Mouse (Mus musculus): ENCODE measurements around the gene Cyp24a1.

Gene Cyp24a1

DNA sequence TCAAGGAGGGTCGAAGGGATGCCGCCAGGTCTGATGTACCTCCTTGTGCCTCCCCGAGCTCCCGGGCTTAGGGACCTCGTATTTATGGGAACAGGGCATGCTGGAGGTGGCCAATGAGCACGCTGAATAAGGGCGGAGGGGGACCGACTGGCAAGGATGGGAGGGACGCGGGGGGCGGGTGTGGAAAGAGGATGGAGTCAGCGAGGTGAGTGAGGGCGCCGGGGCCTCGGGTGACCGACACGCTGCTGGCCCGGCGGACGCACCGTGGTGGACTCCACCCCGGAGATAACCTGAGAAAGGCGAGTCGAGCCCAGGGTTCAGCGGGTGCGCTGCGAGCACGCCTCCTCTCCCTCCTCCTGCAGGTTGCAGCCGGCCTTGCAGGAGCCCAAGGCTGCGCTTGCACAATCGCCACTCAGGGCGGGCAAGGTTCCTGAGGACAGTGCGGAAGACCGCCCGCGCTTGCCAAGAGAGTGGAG lies at the start of gene Cyp24a1:
Cyp24a1 (minus strand) TSS at position 55 of the 476 bp plus-strand sequence.
- DNase-seq: peak; percentile 87

DNA sequence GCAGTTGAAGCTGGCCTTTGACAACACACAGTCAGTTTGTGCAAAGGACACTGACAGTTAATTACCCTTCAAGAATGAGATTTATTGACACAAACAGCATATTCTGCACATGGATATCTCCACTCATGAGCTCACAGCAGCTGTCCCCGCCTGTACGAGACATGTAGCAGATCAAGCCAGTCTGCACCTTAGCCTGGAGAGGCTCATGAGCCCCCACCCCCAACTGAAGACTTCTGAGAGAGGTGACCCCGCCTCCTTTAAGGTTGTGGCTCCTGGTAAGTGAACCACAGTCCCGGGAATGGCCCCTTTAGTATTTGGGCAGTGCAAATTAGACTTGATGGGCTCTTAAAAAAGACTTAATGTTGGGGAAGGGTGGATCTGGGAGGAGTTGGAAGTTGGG lies 48.8 kb upstream of the Cyp24a1 start:
- DNase-seq: no peak

- DNase-seq: peak; percentile 74
These were observed 48.0 kb upstream of the Cyp24a1 start for GRCm38 (mm10) chr2:170544950-170545349.

GRCm38 (mm10) chr2:170544159-170544558 lies 47.2 kb upstream of the Cyp24a1 start:
- DNase-seq: peak; percentile 75

GRCm38 (mm10) chr2:170543625-170544024 lies 46.7 kb upstream of the Cyp24a1 start:
- no peak for DNase-seq

DNA sequence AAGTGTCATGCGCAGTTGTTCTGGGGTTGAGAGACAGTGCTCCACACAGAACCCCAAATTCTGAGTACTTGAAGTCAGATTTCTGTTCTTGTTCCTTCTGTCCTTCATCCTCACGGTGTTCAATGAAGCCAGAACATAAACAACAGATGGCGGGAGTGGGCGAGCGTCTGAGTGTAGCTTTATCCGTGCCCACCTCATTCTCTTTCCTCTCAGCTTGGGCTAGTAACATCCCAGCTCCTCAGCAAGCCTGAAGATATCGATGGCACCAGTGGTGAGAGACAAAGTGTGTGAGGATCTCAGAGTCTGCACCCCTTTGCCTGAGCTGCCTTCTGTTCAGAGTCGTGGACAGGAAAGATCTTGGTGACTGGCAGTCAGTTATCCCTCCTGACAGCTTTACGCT lies 42.3 kb upstream of the Cyp24a1 start:
- no peak for DNase-seq

DNA sequence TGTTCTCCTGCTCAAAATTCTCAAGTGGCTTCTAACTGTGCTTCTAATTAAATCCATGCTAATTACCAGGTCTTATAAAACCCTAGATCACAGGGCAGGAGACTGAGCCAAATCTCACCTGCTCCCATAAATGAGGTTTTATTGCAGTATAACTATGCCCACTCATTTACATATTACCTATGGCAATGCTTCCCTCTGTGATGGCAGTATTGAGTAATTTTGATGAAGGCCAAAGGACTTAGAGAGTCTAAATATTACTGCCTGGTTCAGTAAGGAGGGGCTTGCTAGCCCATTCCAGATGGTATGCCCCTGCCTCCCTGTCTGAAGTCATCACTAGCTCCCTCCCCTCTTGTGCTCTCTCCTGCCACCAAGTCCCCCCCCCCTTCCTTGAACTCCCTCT lies 38.9 kb upstream of the Cyp24a1 start:
- DNase-seq: no peak

DNA sequence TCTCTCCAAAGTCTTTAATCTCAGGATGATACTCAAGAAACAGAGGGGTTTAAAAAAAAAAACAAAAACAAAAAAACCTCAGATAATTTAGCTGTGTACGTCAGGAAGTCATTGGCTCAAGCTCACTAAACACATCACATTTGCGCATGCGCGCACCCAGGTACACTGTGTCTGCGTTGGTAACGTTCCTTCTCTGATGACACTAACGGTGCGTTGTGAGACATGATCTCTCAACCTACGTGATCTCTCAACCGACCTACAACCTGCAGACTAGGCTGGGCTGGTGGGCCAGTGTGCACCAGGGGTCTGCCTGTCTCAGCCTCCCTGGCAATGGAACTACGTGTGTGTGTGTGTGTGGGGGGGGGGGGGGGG lies 37.8 kb upstream of the Cyp24a1 start:
- no peak for DNase-seq

DNA sequence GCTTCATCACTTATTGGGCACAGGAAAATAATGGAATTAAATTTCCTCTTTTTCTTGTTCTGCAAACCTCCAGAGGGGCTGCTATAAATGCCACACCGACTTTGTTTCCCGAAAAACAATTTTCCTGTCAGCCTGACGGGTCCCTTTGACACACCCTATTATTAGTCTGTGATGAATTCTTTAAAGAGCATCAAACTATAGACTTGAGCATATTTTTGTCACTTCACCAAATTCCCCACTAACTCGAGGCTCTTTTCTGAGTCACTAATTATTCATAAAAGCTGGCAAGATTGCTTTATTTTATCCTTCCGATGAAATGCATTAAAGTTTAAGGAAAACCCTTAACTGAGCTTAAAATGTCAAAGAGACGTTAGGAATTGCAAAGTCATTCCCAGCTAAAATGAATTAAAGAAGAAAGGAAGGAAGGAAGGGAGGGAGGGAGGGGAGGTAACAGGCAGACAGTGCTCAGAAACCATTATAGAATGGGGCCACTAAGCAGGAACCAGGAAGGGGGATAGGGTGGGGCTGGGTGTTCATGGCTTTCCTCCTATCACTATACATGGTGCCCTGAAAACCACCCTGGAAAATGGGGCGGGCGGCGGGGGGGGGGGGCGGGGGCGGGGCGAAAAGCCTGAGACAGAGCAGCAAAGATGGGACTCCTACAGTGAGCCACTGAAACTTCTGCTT lies 37.3 kb upstream of the Cyp24a1 start:
- no peak for DNase-seq

DNA sequence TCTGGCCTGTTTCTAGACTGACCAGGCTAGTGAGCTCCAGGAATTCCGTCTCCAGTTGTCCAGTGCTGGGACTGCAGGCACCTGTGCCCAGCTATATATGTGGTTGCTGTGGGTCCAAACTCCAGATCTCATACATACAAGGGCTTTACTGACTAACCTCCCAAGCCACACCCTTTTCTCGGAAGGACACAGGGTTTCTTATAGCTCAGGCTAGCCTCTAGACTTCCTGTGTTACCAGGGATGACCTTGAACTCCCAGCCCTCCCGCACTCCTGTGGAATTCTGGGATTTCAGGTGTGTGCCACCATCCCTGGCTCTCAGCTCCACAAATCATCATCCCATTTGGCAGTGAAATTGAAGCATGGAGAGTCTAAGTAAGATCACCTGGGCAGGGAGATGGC lies 33.3 kb upstream of the Cyp24a1 start:
- no peak for DNase-seq

DNA sequence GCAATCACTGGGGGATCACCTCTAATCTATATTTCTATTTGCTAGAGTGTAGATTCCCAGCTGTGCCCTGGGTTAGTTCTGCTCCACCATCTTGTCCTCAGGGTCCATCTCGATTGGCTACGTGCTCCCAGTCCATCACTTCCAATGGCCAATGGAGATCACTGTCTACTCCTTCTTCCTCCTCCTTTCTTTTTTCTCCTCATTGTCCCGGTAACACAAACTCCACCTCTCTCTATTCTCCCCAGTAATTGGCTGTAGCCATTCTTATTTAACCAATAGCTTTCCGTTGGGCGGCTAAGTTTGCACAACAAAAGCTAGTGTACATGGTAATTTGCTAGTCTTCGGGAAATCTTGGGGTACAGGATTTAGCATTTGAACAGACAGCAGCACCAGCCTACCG lies 32.8 kb upstream of the Cyp24a1 start:
- DNase-seq: no peak

DNA sequence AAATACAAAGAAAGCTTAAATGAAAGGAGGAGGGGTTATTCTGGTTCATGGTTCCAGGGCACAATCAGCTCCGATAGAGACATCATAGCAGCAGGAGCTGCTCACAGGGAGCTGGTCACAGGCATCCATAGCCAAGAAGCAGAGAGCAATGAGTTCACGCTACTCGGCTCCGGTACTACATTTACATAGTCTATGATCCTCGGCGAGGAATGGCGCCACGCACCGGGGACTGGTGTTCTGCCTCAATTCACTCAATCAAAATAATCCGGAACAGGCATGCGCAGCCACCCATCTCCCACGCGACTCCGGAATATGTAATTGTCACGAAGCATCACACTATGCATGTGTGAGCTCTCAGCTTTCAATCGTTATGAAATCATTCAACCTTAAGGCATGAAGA lies 31.1 kb upstream of the Cyp24a1 start:
- DNase-seq: no peak

DNA sequence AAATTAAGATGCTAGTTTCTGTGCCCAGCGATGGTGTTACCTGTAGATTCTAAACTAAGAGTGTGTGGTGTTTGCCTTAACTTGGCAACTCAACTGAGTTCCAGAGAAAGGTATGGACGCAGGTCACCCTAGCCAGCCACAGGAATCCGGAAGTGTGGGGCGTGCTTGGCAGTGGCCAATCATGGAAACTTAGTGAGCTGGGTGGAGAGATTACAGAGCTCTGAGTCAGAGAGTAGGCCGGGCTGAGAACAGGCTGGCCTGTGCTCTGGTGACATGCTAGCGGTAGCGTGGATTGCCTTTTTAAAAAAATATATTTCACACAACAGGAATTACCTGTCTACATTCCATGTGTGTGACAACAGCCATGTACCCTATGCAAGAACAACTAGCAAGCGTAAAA lies 29.6 kb upstream of the Cyp24a1 start:
- DNase-seq: no peak

DNA sequence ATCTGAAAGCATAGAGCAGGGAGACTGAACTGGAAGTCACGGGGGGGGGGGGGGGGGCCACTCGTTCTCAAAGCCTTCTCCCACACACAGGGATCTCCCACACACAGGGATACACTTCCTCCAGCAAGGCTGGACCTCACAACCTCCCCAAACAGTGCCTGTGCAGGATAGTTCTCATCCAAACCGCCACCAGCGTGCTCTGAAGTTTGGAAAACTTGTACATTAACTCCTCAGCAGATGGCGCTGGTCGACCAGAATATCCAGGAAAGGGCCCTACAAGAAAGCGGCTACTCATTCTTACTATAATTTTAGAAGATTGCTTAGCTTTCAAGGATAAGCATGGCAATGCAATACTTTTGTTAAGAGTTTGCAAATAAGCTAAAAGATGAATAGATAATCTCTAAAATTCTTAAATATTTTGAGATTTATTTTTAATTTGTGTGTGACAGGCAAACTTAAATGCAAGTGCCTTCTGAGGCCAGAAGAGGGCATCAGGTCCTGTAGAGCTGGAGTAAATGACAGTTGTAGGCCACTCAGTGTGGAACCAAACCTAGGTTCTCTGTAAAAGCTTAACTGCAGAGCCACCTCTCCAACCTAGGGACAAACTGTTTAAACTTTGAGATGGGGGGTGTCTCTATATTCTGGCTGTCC lies 23.5 kb upstream of the Cyp24a1 start:
- peak; percentile 73 for DNase-seq

DNA sequence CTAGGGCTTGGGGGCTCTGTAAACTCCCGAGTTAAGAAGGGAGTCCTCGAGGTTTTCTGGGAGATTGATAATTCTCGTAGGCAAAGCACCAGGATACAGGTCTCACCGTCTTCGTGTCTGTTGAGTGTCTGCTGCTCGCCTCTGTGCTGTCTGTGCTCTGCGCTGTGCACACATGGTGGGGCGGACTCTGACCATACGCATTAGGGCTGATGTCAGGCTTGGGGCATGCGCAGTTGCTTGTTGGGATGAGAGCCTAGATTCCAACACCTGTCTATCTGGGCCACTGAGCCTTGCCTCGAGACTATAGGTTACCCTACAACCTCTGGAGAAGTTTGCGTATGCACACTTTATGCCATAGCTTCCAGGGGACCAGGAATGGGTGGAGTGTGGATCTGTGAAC lies 16.8 kb upstream of the Cyp24a1 start:
- DNase-seq: no peak

GRCm38 (mm10) chr2:170511073-170511891 lies 14.3 kb upstream of the Cyp24a1 start:
- DNase-seq: peak; percentile 97

GRCm38 (mm10) chr2:170508821-170509220 lies 11.9 kb upstream of the Cyp24a1 start:
- peak; percentile 96 for DNase-seq

DNA sequence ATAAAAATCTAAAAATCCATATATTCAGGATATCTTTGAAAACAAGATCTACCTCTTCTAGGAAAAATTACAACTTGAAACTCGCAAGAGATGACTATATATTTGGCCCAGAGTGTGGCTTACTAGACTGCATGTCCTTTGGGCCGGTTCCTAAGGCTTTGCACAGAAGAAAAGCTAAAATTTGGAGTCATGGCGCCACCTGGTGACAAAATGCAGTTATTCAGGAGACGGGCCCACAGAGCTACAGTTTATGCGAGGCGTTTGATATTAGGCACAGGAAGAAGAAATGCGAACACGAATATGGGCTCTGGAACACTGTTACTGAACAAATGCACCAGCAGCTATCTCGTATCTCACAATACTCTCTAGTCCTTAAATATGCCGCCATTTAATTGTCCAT lies 10.8 kb upstream of the Cyp24a1 start:
- peak; percentile 91 for DNase-seq

GRCm38 (mm10) chr2:170503983-170504382 lies 7.0 kb upstream of the Cyp24a1 start:
- no peak for DNase-seq

- DNase-seq: no peak
These were observed 6.4 kb upstream of the Cyp24a1 start for GRCm38 (mm10) chr2:170503343-170503742.

DNA sequence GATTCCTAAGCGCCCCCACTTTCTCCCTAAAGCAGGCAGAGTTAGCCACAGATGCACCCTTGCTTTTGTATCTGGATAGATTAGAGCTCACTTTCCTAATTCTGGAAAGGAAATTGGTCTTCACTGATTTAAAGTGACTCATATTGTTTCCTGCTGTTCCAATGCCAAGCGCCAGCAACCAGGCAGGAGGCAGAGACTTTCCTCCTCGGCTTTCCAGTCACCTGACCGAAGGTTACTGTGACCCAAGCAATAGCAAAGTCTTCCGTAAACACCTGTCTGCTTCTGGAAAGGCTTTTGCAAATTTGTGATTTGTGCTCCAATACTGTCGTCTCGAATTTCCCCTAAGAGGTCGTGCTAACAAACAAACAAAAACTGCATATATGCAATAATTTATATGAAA lies 1.1 kb upstream of the Cyp24a1 start:
- DNase-seq: no peak

DNA sequence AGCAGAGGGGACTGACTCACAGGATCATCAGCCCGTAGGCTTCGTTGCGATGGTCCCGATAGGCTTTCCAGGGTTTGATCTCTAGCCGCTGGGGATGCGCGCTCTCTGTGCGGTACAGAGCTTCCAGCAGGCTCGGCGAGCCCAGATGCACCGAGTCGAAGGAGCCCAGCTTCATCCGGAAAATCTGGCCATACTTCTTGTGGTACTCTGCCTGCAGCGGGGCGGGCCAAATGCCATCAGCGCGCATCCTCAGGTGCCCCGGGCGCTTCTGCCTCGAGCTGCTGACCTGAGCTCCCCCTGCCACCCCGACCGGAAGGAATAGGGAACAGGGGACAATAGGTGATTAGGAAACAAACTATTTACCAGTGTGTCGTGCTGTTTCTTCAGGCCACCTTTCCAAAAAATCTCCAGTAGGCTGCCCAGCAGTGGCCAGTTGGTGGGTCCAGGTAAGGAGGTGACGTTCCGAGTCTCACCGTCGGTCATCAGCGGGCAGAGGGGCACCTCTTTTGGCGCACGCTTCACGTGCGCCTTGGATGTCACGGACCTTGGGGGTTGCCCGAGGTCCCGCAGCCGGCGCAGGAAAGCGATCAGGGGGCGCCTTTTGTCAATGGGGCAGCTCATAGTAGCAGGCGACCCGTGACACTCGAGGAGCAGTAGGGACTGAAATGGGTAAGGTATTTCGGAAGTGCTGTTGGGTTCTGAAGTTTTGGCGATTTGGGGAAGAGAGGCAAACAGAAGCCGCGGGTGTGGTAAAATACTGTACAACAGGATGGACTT lies 603 bp downstream of the Cyp24a1 start, which contains the start of gene Pfdn4:
Pfdn4 (plus strand) TSS at position 275 of the 777 bp plus-strand sequence.
- no peak for DNase-seq

All from kidney, adult 9 months (tissue).